Mouse (Mus musculus): Measurements from ENCODE around the gene Icam5.
"Not testable (repeated sequence)": the region's sequence is repeated elsewhere in the genome, so short reads cannot be mapped to it uniquely, and the experiment has no call there.

Icam5 gene

GRCm38 (mm10) chr9:21036161-21036560, 4.3 kb downstream of the Icam5 start:
- no peak for DNase-seq (ENCODE audit: low spot score)

GRCm38 (mm10) chr9:21036666-21037065, 4.8 kb downstream of the Icam5 start:
- no peak for DNase-seq (ENCODE audit: low spot score)

GRCm38 (mm10) chr9:21037481-21037891, 5.6 kb downstream of the Icam5 start:
- DNase-seq (ENCODE audit: low spot score) = no peak

- no peak for DNase-seq (ENCODE audit: low spot score)
Observed at GRCm38 (mm10) chr9:21039779-21040178, 7.9 kb downstream of the Icam5 start.

GRCm38 (mm10) chr9:21041308-21041707, 9.4 kb downstream of the Icam5 start:
- no peak for DNase-seq (ENCODE audit: low spot score)

- DNase-seq (ENCODE audit: low spot score) = no peak
Observed at GRCm38 (mm10) chr9:21043563-21043962, 11.7 kb downstream of the Icam5 start.

- DNase-seq (ENCODE audit: low spot score) = not testable (repeated sequence)
Observed at GRCm38 (mm10) chr9:21044785-21045184, 12.9 kb downstream of the Icam5 start.

GRCm38 (mm10) chr9:21045235-21045634, 13.4 kb downstream of the Icam5 start:
- no peak for DNase-seq (ENCODE audit: low spot score)

GRCm38 (mm10) chr9:21051578-21051977, 19.7 kb downstream of the Icam5 start:
- no peak for DNase-seq (ENCODE audit: low spot score)

- no peak for DNase-seq (ENCODE audit: low spot score)
Observed at GRCm38 (mm10) chr9:21062928-21063327, 31.1 kb downstream of the Icam5 start.

- DNase-seq (ENCODE audit: low spot score) = no peak
Observed at GRCm38 (mm10) chr9:21067006-21067684, 35.3 kb downstream of the Icam5 start, which contains the start of gene Zglp1. TSS of gene Zglp1 (minus strand) at chr9:21067093.

GRCm38 (mm10) chr9:21072641-21073040, 40.8 kb downstream of the Icam5 start:
- DNase-seq (ENCODE audit: low spot score) = no peak

- peak; percentile 84 for DNase-seq (ENCODE audit: low spot score)
Observed at GRCm38 (mm10) chr9:21073044-21073840, 41.4 kb downstream of the Icam5 start, which contains the start of the genes Gm49373 and Fdx1l. TSS of gene Gm49373 (minus strand) at chr9:21073096. TSS of gene Fdx1l (minus strand) at chr9:21073614.

GRCm38 (mm10) chr9:21074173-21074572, 42.3 kb downstream of the Icam5 start:
- DNase-seq (ENCODE audit: low spot score) = no peak

GRCm38 (mm10) chr9:21075625-21076024, 43.8 kb downstream of the Icam5 start:
- no peak for DNase-seq (ENCODE audit: low spot score)

GRCm38 (mm10) chr9:21081127-21081526, 49.3 kb downstream of the Icam5 start:
- no peak for DNase-seq (ENCODE audit: low spot score)

- no peak for DNase-seq (ENCODE audit: low spot score)
Observed at GRCm38 (mm10) chr9:21083324-21083723, 51.5 kb downstream of the Icam5 start.

All from T-cell, adult 2 months (primary cell).